Mouse (Mus musculus) liver, postnatal 0 days (tissue): ENCODE results near the gene Ppara.

Source experiments
- CTCF ChIP-seq: sonication (generic); IDR thresholded peaks from 2 replicates; pipeline ENCODE4 v1.5.1; 2016; ENCODE audit warnings: antibody characterized with exemption, low read depth
- EP300 ChIP-seq: IDR thresholded peaks from 2 replicates; pipeline ENCODE4 v1.6.1; 2016; ENCODE audit warnings: antibody characterized with exemption, low read depth, mild to moderate bottlenecking

GRCm38 (mm10) chr15:85755214-85755613, 20.4 kb downstream of the Ppara start:
- TF ChIP-seq CTCF: 0 out of 2 replicates have a peak, but pooled peaks have one; percentile 21
- TF ChIP-seq EP300: no peak
